Mouse (Mus musculus): ENCODE measurements at regions not wholly inside any gene's neighbourhood (a gene's known extent, or its start where the extent isn't known, plus 50 kb on each side); places are given as distances from the start of the nearest gene placed in this dataset.

DNA sequence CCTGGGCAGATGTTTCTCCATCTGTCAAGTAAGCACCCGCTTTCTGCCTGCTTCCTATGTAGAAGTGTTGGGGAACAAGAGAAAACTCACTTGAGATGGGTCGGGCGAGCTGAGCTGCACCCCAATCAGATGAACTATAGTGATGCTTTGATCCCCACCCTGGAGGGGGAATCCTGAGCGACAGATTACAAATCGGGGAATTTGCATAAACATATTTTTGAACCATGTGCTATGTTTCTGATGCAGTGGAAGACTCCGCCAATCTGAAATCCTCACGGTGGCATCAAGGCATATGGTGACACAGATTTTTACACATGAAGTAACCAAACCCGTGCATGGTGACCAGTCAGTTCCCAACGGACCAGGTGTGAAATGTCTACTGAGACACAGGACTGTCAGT is 231.4 kb upstream of the Chd6 start:
- DNase-seq (ENCODE audit: low read depth) = no peak

GRCm38 (mm10) chr2:161339327-161340001 is 230.6 kb upstream of the Chd6 start:
- no peak for DNase-seq (ENCODE audit: low read depth)

- no peak for DNase-seq (ENCODE audit: low read depth)
Measured at GRCm38 (mm10) chr2:161338953-161339326, 230.1 kb upstream of the Chd6 start.

- no peak for DNase-seq (ENCODE audit: low read depth)
Measured at GRCm38 (mm10) chr2:161332653-161333052, 223.8 kb upstream of the Chd6 start.

DNA sequence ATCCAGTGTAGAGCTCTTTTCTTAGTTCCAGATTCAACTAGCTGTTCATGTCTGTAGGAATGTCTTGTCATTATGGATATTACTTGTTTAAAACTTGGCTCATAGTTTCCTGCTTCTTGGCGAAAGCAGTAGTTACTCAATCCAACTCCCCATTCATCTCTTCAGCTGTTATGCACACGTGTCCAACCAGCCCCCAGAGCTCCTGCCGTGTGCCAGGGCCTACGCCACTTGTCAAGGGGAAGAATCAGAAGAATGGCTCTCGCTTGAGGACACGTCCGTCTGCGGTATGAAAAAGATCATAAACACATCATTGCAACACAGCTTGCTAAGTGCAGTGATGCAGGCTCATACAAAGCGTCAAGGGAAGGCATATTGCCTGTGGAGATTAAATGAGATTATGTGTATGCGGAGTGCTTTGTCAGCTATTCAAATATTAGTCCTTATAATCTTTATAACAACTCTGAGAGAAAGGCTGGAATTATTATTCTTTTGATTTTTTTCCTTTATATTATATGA is 223.0 kb upstream of the Chd6 start:
- no peak for DNase-seq (ENCODE audit: low read depth)

DNA sequence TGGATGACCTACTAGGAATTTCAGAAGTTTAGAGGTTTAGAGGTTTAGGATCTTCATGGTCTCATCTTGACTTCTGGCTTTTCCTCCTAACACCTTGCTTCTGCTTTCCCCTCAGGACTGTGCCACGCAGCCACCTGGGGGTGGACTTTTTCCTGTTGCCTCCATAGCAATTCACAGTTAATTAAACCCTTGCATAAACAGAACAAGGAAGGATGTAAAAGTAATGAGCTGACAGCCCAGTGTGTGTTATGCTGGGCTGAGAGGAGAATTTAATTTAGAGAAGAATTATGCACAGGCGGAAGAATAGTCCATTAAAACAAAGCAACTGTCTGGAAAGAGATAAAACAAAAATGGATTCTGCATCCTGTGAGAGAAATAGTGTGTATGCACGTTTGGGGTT is 193.9 kb upstream of the Chd6 start:
- no peak for DNase-seq (ENCODE audit: low read depth)

- no peak for DNase-seq (ENCODE audit: low read depth)
Measured at GRCm38 (mm10) chr2:161268861-161269413, 160.1 kb upstream of the Chd6 start.

DNA sequence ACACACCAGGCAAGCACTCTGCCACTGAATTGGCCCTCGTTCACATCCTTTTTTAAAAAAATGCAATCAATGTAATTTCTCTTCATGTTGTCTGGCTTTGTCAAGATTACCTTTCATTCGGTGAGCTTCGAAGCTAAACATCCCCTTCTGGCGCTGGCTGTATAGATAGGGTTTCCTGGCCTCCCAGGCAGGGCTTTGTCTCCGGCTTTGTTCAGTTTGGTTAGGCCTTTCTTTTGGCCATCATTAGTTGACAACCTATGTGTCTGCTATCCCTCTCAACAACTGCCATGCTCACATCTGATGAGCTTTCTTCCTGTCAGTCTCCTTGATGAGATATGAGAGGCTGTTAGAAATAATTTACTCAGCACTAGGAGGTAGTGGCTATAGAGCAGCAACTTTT is 157.6 kb upstream of the Chd6 start:
- DNase-seq (ENCODE audit: low read depth) = no peak

DNA sequence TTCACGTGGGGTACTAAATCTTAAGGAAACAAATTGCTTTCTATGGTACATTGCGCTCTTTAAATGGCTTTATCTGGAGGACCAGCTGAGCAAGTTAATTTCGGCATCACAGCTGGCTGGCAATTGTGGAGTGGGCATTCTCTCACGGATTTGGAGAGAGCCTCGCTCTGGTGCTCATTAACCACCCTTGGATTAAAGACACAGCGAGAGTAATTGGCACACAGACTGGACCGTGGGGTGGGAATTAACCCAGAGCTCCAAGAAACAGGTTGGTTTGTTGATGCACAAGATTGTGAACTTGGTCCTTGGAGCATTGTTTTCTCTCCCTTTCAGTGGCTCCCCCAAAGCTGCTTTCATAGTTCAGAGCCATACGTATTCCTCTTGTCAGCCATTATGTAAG is 156.3 kb upstream of the Chd6 start:
- DNase-seq (ENCODE audit: low read depth) = no peak

DNA sequence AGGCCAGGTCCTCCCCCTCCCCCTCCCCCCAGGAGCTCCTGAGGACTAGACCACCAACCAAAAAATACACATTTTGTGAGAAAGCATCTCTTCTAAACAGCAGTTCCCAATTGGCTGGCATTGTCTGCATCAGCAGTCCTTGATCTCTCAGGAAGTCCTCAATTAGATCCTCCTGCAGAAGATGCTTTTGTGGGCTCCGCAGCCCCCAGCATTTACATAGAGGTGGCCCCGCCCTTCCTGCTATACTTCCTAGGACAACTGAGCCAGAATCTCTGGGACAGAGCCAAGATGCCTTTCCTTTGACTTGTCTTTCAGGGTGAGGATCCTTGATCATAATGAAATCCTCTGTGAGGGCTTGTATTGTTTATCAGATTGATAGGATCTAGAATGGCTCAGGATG is 143.9 kb upstream of the Chd6 start:
- no peak for DNase-seq (ENCODE audit: low read depth)

DNA sequence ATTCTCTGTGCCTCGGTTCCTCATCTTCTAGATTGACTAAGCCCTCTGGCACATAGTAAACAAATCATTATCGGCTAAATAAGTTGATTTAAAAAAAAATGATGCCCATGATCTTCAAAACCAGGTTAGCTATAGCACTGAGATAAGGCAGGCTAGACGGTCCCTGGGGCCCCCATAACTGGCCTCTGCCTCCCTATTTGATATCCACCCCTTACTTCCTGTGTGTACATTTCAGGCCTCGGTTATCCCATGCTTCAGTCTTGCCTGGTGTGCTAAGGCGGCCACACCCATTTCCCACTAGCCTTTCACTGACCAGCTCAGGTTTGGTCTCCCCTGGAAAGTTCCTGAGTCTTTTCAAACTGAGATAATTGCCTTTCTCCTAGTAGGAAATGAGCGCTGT is 132.8 kb upstream of the Chd6 start:
- no peak for DNase-seq (ENCODE audit: low read depth)

DNA sequence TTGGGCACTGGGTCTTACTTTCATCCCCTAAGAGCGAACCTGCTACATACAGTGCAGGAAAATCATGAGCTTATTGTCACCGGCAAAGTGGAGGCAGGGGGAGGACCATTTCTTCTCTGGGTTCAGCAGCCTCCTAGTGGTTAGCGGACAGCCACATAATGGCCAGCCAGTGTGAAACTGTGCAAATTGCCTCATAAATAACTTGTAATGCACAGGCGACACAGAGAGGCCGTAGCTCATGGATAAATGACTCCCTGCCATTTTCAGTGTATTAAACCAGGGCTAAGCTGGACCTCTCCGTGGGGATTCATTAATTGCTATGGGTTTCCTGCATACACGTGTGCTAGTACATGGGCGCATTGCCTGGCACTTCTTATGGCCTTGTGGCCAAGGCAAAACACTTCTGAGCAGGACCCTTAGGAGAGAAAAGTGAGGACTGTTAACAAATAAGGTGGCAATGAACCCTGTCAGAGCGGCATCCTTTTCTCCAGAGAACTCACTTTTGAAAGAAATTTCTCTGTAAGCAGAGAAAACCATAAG is 128.5 kb upstream of the Chd6 start:
- no peak for DNase-seq (ENCODE audit: low read depth)

GRCm38 (mm10) chr2:161233155-161233741 is 124.4 kb upstream of the Chd6 start:
- no peak for DNase-seq (ENCODE audit: low read depth)

GRCm38 (mm10) chr2:161231405-161231804 is 122.5 kb upstream of the Chd6 start:
- DNase-seq (ENCODE audit: low read depth) = no peak

- DNase-seq (ENCODE audit: low read depth) = no peak
Measured at GRCm38 (mm10) chr2:161215736-161216135, 106.9 kb upstream of the Chd6 start.

DNA sequence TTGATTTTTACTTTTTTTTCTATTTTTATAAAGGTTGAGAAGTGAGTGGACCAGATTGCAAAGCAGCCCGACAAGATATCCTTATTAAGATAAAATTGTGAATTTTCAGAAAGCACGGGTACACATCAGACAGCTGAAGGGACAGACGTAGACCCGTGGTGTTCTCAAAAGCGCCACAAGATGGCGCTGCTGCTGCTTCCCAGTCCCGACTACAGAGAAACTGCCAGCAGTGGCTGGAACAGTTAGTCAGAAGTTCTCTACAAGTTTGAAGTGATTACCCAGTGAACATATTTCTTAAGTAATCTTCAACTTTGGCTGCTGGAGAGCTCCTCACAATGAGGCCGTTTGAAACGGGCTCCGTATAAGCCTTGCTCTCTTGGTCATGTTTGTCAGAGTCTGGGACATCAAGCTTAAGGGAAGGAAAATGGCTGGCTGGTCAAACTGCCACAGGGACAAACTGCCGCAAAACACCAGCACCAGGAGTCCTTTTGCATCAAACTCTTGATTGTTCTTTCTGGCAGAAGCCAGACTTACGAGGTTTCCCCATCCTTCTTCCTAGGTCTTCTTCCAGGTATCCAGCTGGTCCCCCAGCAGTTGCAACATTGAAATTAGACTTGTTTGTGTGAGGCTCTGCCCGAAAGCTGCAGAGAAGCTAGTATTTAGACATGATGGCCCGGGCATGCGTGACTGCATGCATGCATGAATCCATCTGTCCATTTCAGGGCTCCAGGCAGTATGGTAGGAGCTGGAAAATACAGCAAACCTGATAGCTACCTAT is 106.0 kb upstream of the Chd6 start:
- peak; percentile 44 for DNase-seq (ENCODE audit: low read depth)

DNA sequence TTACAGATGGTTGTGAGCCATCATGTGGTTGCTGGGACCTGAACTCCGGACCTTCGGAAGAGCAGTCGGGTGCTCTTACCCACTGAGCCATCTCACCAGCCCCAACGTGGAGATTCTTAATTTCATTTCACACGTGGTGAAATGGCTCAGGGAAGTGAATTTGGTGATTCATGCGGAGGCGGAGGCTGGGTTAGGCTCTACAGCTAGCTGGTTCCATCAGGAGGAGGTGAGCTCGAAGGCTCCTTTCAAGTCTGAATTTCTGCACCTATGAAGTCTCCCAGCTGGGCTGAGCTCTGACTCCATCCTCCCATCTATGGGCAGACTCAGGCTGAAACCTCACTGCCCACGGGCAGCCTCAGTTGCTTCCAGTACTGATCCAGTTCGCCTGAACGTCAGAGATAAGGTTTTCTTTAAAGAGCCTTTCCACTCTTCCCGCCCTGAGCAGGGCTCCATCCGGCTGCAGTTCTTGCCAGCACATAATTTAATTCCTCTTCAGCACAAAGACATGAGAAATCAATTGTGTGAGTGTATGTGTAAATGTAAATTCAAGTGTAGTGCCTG is 103.5 kb upstream of the Chd6 start:
- DNase-seq (ENCODE audit: low read depth) = no peak

DNA sequence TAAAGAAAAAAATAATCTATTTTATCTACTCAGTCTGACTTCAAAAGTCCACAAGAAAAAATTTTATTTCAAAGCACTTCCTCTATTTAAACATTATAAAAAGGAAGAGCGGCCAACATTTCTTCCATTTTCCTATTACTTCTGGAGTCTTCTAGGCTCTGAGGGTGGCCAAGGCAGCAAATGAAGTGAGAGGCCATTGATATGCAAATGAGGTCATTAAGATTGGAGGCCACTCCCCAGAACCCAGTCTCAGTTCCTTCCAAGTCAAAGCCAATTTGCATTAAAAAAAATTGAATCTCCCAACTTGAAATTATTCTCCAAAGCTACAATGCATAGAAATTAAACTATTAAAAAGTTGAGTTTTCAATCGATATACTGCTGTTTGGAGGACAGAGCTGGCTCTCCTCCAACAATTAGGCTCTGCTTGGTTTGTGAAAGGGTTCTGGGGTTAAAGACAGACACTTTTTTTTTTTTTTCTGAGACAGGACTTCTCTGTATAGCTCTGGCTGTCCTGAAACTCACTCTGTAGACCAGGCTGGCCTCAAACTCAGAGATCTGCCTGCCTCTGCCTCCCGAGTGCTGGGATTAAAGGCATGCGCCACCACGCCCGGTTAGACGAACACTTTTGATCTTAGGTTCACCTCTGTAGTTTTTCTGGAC is 88.0 kb upstream of the Chd6 start:
- no peak for DNase-seq (ENCODE audit: low read depth)

DNA sequence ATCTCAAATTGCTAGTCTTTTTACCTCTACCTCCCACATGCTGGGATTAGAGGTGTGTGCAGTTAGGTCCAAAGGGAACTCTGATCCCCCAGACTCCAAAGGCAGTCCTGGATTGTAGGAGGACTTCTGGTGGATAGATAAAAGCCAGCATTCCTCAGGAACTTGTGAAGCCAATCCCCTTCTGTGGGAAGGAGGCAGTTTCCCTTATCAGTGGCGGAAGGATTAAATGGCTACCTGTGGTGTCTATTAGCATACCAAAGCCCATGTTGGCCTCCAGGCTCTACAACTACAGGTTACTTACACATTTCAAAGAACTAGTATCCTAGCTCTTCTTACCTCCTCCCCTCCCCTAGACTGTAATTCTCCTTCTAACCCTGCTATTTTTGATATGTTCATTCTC is 78.6 kb upstream of the Chd6 start:
- no peak for DNase-seq (ENCODE audit: low read depth)

DNA sequence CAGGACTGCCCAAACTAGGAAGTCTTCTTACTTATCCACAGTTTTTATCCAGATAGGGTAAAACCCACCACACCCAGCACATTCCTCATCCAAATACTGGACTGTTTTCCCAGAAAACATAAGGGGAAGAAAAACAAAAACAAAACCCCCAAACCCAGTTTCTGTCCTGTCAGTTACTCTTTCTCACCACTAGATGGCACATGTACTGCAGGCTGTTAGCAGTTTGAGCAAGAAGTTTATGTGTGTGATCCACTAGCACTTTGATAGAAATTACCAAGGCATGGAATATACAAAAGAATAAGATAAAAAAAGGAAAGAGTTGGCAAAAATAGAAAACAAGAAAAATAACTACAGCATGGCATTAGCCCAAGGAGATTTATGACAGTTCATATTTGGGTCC is 76.2 kb upstream of the Chd6 start:
- DNase-seq (ENCODE audit: low read depth) = no peak

GRCm38 (mm10) chr2:161177355-161178021 is 68.6 kb upstream of the Chd6 start:
- DNase-seq (ENCODE audit: low read depth) = peak; percentile 32

All from fibroblast of lung, adult 2 months (primary cell).